Mouse (Mus musculus) ovary, postnatal 14 days (tissue): ENCODE results near the gene Stx2.

Source experiments
- DNase-seq: peaks from one replicate; pipeline ENCODE4 v3.0.0; 2022; ENCODE audit warnings: low spot score

Stx2 gene

DNA sequence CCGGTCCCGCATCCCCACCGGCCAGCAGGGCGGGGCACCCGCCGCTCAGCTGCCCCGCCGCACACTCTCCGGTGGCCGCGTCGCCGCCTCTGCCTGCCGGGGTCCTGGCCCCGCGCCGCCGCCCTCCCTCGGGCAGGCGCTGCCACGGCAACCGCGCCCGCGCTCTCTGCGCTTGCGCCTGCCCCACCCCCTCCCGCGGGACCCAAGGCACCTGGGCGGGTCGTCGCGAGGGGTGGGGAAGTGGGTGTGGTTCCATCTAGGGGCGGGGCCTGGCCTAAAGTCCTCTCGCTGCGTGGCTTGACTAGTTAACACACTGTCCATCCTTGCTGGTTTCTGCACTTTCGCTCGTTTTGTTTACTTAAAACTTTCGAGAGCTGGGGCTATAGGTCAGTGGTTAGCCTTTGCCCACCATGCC, at the start of gene Stx2:
Stx2 (minus strand) TSS at position 163 of the 415 bp plus-strand sequence.
- peak; percentile 90 for DNase-seq

DNA sequence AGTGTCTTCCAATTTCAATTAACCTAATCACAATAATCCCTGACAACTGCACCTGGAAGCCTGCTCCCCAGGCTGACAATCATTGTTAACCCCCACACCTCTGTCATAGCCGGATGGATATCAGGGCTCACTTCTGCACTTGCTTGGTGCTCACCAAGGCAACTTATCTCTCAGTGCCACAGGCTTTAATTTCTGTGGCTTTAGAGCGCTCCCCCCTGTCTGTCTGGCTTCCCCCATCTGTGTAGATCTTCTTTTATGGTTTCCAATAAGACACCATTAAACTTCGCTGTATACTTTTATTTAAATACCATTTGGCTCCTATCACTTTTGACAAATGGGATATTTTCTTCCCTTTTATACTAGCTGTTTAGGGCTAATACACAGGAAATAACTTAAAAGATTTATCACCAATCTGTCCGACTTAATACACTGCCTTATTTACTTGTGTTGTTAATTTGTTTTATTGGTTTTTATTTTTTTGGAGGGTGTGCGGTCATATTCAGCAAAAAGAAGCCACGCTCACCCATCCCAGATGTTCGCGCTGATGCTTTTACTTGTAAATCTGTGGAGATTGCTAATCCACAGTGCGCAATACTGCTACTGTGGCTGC, 46.4 kb upstream of the Stx2 start:
- DNase-seq: no peak

DNA sequence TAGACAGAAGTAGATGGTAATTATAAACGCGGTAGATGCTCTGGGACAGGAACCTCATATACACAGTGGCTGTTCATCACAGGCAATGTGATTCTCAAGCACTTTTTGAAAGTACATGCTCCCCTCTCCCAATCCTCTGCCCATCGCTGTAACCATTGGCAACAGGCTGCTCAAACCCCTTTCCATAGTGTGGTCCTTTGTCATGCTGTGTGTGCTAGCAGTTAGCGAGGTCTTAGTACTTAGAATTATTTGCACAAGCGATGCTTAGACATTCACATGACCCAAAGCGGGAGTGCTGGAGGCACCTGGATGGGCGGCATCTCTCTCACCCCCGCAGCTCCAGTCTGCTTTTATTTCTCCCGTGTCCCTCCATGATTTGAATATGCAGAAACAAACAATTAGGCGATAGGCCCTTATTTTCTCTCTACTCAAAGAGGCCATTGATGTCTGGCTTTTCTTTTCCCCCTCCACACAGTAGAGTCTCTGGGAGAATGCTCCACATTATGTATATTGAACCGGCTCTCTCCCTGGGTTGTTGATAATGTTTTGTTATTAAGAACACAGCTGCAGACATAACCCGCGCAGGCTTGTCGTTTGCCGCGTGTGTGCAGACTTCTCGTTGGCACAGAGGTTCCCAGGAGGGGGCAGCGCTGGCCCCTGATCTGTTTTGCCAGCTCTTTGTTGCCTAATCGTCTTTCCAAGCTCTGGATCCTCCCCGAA, 44.4 kb upstream of the Stx2 start:
- DNase-seq: no peak

DNA sequence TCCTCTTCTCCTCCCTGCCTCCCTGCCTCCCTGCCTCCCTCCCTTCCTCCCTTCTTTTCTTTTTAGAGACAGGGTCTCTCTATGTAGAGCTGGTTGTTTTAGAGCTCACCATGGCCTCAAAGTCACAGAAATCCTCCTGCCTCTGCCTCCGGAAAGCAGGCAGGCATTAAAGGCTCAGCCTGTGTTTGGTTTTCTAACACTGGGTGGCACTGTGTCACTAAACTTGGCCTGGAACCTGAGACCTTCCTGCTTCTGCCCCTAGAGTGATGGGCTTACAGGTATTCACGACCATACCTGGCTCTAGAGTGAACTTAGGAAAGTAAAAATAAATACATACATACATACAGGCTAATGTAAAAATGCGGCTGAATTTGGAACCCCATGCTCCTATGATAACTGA, 43.5 kb upstream of the Stx2 start:
- DNase-seq: no peak

DNA sequence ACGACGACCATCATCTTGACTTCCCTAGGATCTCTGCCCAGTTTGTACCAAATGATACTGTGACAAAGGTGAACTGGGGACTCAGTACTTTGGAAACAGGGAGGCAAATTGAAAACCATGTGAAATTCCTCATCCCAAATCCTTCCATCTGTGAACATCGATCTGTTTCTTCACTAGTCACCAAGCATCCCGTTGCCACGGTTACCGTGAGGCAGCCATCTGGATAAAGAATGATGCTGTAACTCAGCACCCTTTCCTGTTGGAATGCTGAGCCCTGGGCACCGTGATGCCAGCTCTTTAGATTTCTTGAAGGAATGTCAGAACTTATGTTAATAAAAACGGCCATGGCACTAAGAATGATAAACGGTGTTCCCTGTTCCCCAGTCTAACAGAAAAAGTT, 41.0 kb upstream of the Stx2 start:
- no peak for DNase-seq

DNA sequence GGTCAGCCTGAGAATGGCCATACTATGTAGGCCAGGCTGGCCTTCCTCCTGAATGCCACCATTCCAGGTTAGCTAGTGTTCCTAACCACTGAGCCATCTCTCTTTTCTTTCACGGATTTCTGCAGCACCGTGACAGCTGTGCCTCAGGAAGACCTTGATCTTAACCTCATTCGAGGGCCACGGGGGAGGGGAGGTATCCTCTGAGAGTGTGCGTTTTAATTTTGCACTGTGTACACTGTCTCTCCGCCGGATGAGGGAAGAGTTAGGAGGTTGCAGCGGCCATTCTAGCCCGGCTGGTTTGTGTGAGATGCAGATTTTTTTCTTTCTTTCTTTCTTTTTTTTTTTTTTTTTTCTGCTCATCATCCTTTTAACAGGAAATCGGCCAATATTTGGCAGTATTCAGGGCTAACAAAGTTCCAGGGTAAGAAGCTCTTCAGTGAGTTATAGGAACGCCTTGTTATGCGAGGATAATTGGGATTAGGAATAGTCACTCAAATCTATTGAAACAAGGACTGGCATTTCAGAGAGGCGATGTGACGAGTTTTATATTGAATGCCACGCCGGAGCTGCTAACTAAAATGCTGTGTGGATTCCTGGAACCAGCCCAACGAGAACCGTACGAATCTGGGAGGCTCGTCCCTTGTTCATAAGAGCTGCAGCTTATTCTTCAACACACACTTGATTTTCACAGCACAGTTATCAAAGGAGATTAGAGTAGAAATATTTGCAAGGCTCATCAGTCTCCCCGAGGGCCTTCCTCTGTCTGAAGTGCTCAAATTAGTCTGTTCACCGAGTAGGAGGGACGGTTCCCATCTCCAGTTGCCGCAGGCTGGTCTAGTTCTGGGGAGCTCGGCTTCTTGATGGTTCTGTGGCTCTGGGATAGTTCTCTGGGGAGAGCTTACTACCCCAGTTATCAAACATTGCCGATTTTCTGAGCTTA, 37.5 kb upstream of the Stx2 start:
- no peak for DNase-seq

DNA sequence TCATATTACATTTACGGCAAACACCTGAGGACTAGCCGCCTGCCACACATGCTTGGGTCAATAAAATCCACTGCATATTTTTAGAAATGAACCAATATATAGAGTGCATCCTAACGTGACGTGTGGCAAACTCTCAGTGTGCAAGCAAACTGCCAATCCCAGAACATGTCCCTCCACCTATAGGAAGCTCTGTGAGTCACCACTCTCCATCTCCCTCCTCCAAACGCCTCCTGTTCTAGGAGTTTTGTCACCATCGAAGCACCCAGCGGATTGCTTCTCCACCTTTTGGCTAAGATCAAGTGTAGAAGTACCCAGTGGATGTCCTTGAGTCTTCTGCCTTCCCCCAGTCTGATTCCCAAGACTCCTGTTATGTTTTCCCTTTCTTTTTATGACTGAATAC, 29.4 kb upstream of the Stx2 start:
- no peak for DNase-seq

DNA sequence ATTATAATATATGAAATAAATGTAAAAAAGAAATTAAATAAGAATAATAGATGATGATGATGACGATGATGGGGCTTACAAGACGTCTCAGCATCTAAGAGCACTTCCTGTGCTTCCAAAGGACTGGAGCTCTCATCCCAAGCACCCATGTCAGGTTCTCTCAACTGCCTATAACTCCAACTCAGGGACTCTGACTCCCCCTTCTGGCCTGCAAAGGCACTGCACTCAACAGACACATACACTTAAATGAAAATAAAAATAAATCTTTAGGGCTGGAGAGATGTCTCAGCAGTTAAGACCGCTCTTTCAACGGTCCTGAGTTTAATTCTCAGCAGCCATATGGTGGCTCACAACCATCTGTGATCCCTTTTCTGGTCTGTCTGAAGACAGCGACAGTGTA, 28.3 kb upstream of the Stx2 start:
- no peak for DNase-seq

DNA sequence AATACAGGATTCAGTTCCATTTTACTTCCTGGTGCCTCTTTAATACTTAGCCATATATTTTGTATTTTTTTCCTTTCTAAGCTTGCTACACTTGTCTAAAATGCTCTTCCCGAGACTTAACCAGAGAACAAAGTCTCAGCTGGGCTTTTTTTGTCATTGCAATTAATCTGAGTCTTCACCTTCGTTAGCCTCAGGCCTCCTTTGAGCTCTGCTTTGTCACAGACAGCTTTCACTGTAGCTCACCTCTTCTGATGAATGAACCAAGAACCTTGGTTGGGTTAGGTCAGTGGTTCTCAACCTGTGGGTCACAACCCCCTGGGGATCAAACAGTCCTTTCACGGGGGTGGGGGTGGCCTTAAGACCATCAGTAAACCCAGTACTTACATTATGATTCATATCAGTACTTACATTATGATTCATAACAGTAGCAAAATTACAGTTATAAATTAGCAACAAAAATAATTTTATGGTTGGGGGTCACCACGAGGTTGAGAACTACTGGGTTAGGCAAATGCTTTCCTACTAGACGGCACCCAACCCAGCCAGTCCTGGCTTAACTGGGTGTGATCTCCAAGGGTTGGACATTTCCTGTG, 20.9 kb upstream of the Stx2 start:
- no peak for DNase-seq

DNA sequence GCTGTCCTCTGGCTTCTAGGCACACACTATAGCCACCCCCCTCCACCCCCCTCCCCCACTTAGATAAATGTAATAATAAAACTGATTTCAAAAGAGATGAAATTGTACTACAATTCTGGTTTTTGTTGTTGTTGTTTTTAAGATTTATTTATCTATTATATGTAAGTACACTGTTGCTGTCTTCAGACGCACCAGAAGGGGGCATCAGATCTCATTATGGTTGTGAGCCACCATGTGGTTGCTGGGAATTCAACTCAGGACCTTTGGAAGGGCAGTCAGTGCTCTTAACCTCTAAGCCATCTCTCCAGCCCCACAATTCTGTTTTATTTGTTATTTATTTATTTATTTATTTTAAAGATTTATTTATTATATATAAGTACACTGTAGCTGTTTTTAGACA, 18.3 kb upstream of the Stx2 start:
- no peak for DNase-seq

DNA sequence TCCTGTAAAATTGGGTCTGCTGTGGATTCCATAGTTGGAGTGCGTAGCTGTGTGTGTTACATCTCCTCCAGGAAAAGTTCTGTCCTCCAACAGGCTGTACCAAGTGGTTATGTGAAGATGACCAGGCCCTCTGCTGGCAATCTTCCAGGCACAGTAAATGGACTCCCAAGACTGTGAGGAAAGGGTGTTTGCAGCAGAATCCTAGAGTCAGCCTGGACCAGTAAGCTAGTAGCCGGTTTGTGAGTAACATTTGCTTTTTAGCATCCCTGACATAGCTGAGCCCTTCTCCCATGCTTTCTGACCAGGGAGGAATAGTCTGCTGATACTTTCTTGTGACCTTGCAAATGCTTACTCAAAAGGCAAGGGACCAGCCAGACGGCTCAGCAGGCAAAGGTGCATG, 17.8 kb upstream of the Stx2 start:
- DNase-seq: no peak

DNA sequence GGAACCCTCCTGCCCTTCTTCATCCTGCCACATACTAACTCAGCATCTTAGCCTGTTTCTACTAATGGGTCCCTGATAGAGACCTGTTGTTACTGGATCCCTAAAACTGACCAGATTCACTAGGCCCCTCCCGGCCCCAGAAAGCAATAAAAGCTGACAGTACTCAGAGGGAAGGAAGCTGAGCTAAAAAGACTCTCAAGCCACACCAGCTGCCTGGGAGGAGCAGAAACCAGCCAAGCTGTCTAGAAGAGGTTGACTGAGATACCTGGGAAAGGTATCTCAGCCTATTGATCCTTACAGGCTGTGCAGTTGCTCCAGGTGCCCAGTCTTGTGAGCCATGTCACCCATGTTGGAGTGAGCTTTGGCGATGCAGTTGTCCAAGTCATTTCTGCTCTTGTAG, 17.4 kb upstream of the Stx2 start:
- no peak for DNase-seq

DNA sequence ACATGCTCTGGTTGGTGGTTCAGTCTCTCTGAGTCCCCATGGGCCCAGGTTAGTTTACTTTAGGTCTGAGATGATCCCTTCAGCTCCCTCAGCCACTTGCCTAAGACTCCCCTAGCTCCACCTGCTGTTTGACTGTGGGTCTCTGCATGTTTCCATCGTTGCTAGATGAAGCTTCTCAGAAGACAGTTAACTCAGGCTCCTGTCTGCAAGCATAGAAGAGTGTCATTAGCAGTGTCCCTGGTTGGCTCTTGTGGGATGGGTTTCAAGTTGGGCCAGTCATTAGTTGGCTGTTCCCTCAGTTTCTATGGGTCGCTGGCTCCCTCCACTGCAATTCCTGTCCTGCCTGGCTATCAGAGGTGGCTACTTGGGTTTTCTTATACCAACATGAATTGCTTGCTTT, 16.7 kb upstream of the Stx2 start:
- DNase-seq: no peak

DNA sequence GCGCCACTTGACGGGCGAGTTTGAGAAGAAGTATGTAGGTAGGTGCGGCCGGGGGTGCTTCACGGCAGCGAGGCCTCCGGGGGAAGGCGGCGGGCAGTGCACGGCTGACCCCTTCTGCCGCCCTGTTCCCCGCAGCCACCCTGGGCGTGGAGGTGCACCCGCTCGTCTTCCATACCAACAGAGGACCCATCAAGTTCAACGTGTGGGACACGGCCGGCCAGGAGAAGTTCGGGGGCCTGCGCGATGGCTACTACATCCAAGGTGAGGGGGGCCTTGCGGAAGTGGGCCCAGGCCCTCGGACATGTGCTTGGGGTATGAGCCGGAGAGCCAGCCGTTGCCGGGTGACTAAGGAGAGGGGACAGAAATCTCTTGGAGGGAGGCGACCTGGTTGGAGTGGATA, 12.4 kb upstream of the Stx2 start:
- DNase-seq: no peak

DNA sequence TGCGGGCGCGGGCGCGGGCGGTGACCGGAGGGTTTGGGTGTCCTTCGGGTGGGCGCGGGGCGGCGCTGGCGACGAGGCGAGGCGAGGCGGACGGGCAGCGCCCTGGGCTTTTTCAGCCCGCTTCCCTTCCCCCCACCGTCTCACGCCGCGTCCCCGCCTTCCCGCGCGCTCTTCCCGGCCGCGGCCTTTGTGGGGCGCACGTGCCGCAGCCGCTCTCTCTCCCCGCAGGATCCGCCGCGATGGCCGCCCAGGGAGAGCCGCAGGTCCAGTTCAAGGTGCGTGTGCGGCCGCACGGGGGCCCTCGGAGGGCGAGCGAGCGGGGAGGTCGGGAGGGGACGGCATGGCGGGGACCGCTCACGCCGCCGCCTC, 11.9 kb upstream of the Stx2 start:
- DNase-seq: no peak

DNA sequence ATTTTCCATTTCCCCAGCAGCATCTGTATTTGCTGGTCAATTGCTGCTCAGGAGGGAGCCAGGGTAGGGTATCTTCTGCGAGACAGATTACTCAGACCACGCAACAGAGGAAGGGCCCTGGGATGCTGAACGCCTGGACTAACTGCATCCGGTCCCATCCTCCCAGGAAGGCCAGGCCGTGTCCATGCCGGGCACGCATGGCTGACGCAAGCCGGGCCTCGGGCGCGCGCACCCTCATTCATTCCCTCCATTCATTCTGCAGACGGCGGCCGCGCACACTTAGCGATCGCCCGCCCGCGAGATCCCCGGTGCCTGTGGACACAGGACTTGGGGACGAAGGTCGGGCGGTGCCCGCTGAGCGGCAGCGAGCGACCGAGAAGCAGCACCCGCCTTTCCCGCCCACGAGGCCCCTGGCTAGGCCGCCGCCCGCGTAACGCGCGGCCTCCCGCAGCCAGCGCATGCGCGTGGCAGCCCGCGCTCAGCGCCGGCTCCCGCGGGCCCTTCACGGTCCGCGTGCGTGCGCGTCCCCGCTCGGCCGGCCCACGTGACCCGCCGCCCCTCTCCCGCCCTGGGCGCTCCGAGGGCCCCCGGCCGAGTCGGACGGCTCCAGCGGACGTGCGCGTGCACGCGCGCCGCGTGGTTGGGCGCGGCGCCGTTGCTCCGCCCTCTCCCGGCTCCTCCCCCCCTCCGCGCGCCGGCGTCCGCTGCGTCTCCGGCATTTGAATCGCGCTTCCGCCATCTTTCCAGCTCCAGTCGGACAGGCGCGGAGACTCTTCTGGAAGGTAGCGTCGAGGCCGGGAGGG, 11.3 kb upstream of the Stx2 start, which contains the start of gene Ran:
Ran (plus strand) TSS at position 573 of the 803 bp plus-strand sequence.
- DNase-seq: peak; percentile 93

DNA sequence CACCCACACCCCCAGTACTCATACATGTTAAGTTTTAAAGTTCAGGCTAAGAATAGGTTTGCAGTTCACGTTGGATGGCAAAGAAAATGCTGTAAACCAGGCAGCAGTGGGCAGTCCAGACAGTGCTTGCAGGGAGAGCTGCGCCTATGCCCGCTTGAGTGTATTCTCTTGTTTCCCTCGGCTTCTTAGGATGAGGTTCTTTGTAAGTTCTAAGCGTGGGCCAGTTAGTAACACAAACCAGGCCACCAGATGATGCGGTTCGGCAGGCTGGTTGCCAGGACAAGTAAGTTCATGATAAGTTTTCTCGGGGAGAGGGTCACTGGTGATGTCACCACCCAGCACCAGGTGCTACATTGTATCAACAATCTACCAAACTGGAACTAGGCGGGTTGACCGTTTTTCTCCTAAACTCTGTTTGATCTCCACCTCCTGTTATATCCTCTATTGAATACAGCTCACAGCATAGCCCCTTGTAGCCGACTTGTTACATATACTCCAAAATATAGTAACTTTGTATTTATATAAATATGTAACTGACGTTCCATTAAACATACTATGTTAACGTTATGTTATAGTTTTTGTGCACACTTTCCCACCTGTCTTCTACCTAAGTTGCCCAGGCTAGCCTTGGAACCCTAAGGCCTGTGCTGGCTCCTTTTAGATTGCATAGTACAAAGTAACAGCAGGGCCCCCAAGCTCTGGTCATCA, 10.6 kb upstream of the Stx2 start:
- DNase-seq: no peak

DNA sequence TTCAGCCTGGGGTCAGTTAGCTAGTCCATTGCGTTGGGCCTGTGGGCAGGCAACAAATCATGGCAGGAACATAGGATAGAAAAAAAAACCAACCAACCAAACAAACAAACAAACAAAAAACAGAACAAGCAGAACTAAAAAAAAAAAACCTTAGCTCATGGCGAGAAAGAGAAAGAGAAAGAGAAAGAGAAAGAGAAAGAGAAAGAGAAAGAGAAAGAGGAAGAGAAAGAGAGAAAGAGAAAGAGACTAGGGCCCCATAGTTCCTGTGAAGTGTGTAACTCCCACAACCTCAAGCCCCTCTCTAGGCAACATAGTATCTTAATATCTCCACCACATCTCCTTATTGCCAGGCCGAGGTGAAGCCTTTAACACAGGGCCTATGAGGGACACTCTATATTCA, 8.0 kb upstream of the Stx2 start:
- no peak for DNase-seq

DNA sequence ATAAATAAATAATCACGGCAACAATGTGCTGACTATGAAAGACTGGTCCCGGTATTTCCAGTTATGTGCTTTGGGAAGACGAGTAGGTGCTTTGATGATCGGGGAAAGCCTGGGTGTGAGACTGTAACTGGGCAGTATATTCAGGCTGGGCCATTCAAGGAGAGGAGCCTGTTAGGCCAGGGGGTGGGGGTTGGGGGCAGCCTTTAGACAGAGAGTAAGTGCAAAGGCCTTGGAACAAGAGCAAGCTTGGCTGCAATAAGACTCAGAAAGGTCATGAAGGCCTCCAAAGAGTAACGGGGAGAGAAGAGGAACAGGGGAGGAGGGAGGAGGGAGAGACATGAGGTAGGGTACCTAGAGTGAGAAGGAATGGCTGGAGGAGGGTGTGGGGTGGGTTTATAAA, 7.2 kb upstream of the Stx2 start:
- DNase-seq: no peak

DNA sequence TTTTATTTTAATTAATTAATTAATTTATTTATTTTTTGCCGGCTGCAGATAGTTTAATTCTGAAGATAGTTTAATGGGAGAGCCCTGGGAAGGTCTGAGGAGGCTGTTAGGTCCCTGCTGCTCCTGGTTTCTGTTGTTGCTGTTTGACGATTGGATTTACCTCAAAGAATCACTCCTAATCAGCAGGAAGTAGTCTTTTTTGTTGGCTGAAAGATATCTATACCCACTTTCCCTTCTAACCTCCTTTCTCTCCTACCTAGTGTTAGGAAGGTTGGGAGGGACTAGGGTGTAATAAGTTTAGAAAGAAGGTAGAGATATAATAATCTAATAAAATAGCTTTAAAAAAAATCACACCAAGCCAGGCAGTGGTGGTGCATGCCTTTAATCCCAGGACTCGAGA, 6.6 kb upstream of the Stx2 start:
- DNase-seq: no peak

DNA sequence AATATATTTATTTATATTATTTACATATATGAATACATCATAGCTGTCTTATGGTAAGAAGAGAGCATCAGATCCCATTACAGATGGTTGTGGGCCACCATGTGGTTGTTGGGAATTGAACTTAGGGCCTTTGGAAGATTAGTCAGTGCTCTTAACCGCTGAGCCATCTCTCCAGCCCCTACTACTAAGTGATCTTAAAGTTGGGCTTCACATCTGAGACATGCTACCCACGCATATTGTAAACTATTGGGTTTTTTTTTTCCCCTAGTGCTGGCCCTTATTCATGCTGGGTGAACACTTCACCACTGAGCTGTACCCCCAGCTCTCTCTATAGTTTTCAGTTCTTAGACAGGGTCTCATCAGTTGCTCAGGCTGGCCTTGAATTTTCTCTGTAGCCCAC, 2.6 kb upstream of the Stx2 start:
- no peak for DNase-seq
